Mouse (Mus musculus): Measurements from ENCODE around the gene Scai. TPM values are rescaled to one million over a fixed set of nuclear protein-coding genes. Genes with fewer than 3 reads are reported as not detected.

Gene Scai
- polyA plus RNA-seq, 1 experiment from 2014 or later = 6.6 TPM

- Histone ChIP-seq H3K27ac (replicated peaks) (peak overlapping the region; percentile 94), H3K9me3 (no peaks in the 10 kb centered on the region), H3K4me2 (peak overlapping the region; percentile 85), H3K9ac (peak overlapping the region; percentile 90), H3K4me1 (peaks cover 16% of the 10 kb centered on the region), H3K36me3 (peaks cover 10% of the 10 kb centered on the region), H3K27me3 (replicated peaks) (no peaks in the 10 kb centered on the region), H3K4me3 (peak overlapping the region; percentile 85)
- peak; percentile 75 for ATAC-seq (ENCODE audit: extremely low read depth, insufficient number of reproducible peaks, low FRiP score, low TSS enrichment)
- under 1% methylated on average over 39 of the region's 39 CpGs for WGBS
Observed at GRCm38 (mm10) chr2:39189961-39190560, 473 bp downstream of the Scai start.

GRCm38 (mm10) chr2:39185942-39186341 is 4.6 kb downstream of the Scai start:
- no peak overlapping the region for H3K27ac ChIP-seq (replicated peaks)
- no peak for ATAC-seq (ENCODE audit: extremely low read depth, insufficient number of reproducible peaks, low FRiP score, low TSS enrichment)
- WGBS = 63% methylated on average over 3 of the region's 3 CpGs
- H3K36me3 ChIP-seq = peaks cover 21% of the 10 kb centered on the region
- no peak overlapping the region for H3K4me3 ChIP-seq
- no peak overlapping the region for H3K9ac ChIP-seq
- H3K4me2 ChIP-seq = no peak overlapping the region
- H3K9me3 ChIP-seq = no peaks in the 10 kb centered on the region
- H3K4me1 ChIP-seq = peaks cover 15% of the 10 kb centered on the region
- H3K27me3 ChIP-seq (replicated peaks) = no peaks in the 10 kb centered on the region

GRCm38 (mm10) chr2:39183587-39183986 is 6.9 kb downstream of the Scai start:
- no peak for ATAC-seq (ENCODE audit: extremely low read depth, insufficient number of reproducible peaks, low FRiP score, low TSS enrichment)
- H3K4me3 ChIP-seq = no peak overlapping the region
- H3K36me3 ChIP-seq = peaks cover 35% of the 10 kb centered on the region
- WGBS = 92% methylated on average over 2 of the region's 2 CpGs
- H3K27ac ChIP-seq (replicated peaks) = no peak overlapping the region
- no peaks in the 10 kb centered on the region for H3K9me3 ChIP-seq
- no peak overlapping the region for H3K4me2 ChIP-seq
- no peak overlapping the region for H3K9ac ChIP-seq
- no peaks in the 10 kb centered on the region for H3K27me3 ChIP-seq (replicated peaks)
- peaks cover under 1% of the 10 kb centered on the region; the same call in 1 of the 2 replicates for H3K4me1 ChIP-seq

- Histone ChIP-seq H3K36me3 (peaks cover 5% of the 10 kb centered on the region), H3K27ac (replicated peaks) (no peak overlapping the region), H3K9ac (no peak overlapping the region), H3K4me3 (no peak overlapping the region), H3K4me2 (no peak overlapping the region), H3K9me3 (no peaks in the 10 kb centered on the region), H3K4me1 (peaks cover 11% of the 10 kb centered on the region), H3K27me3 (replicated peaks) (no peaks in the 10 kb centered on the region)
- ATAC-seq (ENCODE audit: extremely low read depth, insufficient number of reproducible peaks, low FRiP score, low TSS enrichment) = no peak
- WGBS = 83% methylated on average over 1 of the region's 1 CpGs
Observed at GRCm38 (mm10) chr2:39160996-39161395, 29.5 kb downstream of the Scai start.

GRCm38 (mm10) chr2:39157916-39158315 is 32.6 kb downstream of the Scai start:
- Histone ChIP-seq H3K4me3 (no peak overlapping the region), H3K9me3 (no peaks in the 10 kb centered on the region), H3K27me3 (replicated peaks) (no peaks in the 10 kb centered on the region), H3K4me1 (peaks cover 9% of the 10 kb centered on the region), H3K27ac (replicated peaks) (0 out of 2 replicates have a peak overlapping the region, but pooled peaks have one; percentile 12), H3K4me2 (no peak overlapping the region), H3K36me3 (peaks cover 5% of the 10 kb centered on the region), H3K9ac (no peak overlapping the region)
- ATAC-seq (ENCODE audit: extremely low read depth, insufficient number of reproducible peaks, low FRiP score, low TSS enrichment) = no peak
- 58% methylated on average over 1 of the region's 1 CpGs for WGBS

- peaks cover 5% of the 10 kb centered on the region for H3K36me3 ChIP-seq
- H3K9me3 ChIP-seq = no peaks in the 10 kb centered on the region
- H3K4me3 ChIP-seq = no peak overlapping the region
- no peak overlapping the region for H3K9ac ChIP-seq
- no peak for ATAC-seq (ENCODE audit: extremely low read depth, insufficient number of reproducible peaks, low FRiP score, low TSS enrichment)
- no peak overlapping the region for H3K27ac ChIP-seq (replicated peaks)
- WGBS = 64% methylated on average over 1 of the region's 1 CpGs
- no peak overlapping the region for H3K4me2 ChIP-seq
- H3K4me1 ChIP-seq = peaks cover 9% of the 10 kb centered on the region
- no peaks in the 10 kb centered on the region for H3K27me3 ChIP-seq (replicated peaks)
Observed at GRCm38 (mm10) chr2:39156821-39157220, 33.7 kb downstream of the Scai start.

- no peak overlapping the region for H3K27ac ChIP-seq (replicated peaks)
- no peak overlapping the region for H3K9ac ChIP-seq
- no peak overlapping the region for H3K4me3 ChIP-seq
- 68% methylated on average over 2 of the region's 2 CpGs for WGBS
- H3K4me2 ChIP-seq = no peak overlapping the region
- peaks cover 9% of the 10 kb centered on the region; the same call in 1 of the 2 replicates for H3K36me3 ChIP-seq
- ATAC-seq (ENCODE audit: extremely low read depth, insufficient number of reproducible peaks, low FRiP score, low TSS enrichment) = no peak
- peaks cover 7% of the 10 kb centered on the region; the same call in 1 of the 2 replicates for H3K4me1 ChIP-seq
- no peaks in the 10 kb centered on the region for H3K27me3 ChIP-seq (replicated peaks)
- no peaks in the 10 kb centered on the region for H3K9me3 ChIP-seq
Observed at GRCm38 (mm10) chr2:39150943-39151342, 39.6 kb downstream of the Scai start.

- Histone ChIP-seq H3K9me3 (no peaks in the 10 kb centered on the region), H3K27me3 (replicated peaks) (no peaks in the 10 kb centered on the region), H3K27ac (replicated peaks) (no peak overlapping the region), H3K4me1 (peaks cover 7% of the 10 kb centered on the region; the same call in 1 of the 2 replicates), H3K4me2 (no peak overlapping the region), H3K4me3 (no peak overlapping the region), H3K36me3 (peaks cover 16% of the 10 kb centered on the region), H3K9ac (no peak overlapping the region)
- WGBS = 27% methylated on average over 2 of the region's 2 CpGs
- no peak for ATAC-seq (ENCODE audit: extremely low read depth, insufficient number of reproducible peaks, low FRiP score, low TSS enrichment)
Observed at GRCm38 (mm10) chr2:39148075-39148474, 42.5 kb downstream of the Scai start.

- no peak overlapping the region for H3K9ac ChIP-seq
- H3K36me3 ChIP-seq = peaks cover 16% of the 10 kb centered on the region
- no peaks in the 10 kb centered on the region for H3K9me3 ChIP-seq
- H3K4me2 ChIP-seq = no peak overlapping the region
- H3K27ac ChIP-seq (replicated peaks) = no peak overlapping the region
- WGBS = 88% methylated on average over 1 of the region's 1 CpGs
- no peak overlapping the region for H3K4me3 ChIP-seq
- no peaks in the 10 kb centered on the region for H3K27me3 ChIP-seq (replicated peaks)
- ATAC-seq (ENCODE audit: extremely low read depth, insufficient number of reproducible peaks, low FRiP score, low TSS enrichment) = no peak
- peaks cover 7% of the 10 kb centered on the region; the same call in 1 of the 2 replicates for H3K4me1 ChIP-seq
Observed at GRCm38 (mm10) chr2:39146469-39146868, 44.1 kb downstream of the Scai start.

- H3K9ac ChIP-seq = no peak overlapping the region
- ATAC-seq (ENCODE audit: extremely low read depth, insufficient number of reproducible peaks, low FRiP score, low TSS enrichment) = no peak
- H3K27me3 ChIP-seq (replicated peaks) = no peaks in the 10 kb centered on the region
Observed at GRCm38 (mm10) chr2:39142357-39142948, 48.1 kb downstream of the Scai start.

GRCm38 (mm10) chr2:39140586-39141455 is 49.7 kb downstream of the Scai start:
- Histone ChIP-seq H3K4me1 (no peaks in the 10 kb centered on the region), H3K4me3 (no peak overlapping the region), H3K9ac (no peak overlapping the region), H3K9me3 (no peaks in the 10 kb centered on the region), H3K27me3 (replicated peaks) (no peaks in the 10 kb centered on the region), H3K4me2 (no peak overlapping the region), H3K36me3 (peaks cover 7% of the 10 kb centered on the region; the same call in 1 of the 2 replicates), H3K27ac (replicated peaks) (no peak overlapping the region)
- ATAC-seq (ENCODE audit: extremely low read depth, insufficient number of reproducible peaks, low FRiP score, low TSS enrichment) = no peak
- 84% methylated on average over 7 of the region's 7 CpGs for WGBS

More at GRCm38 (mm10) chr2:39142357-39142948, 48.1 kb downstream of the Scai start:
- peaks cover 8% of the 10 kb centered on the region; the same call in 1 of the 2 replicates for H3K36me3 ChIP-seq
- peaks cover 7% of the 10 kb centered on the region; the same call in 1 of the 2 replicates for H3K4me1 ChIP-seq
- WGBS = 77% methylated on average over 3 of the region's 3 CpGs
- no peak overlapping the region for H3K4me3 ChIP-seq
- no peaks in the 10 kb centered on the region for H3K9me3 ChIP-seq
- no peak overlapping the region for H3K4me2 ChIP-seq
- H3K27ac ChIP-seq (replicated peaks) = no peak overlapping the region
